Mouse (Mus musculus) G1E (cell line): Measurements from ENCODE around the gene Rabif. TPM values are rescaled to one million over a fixed set of nuclear protein-coding genes. Genes with fewer than 3 reads are reported as not detected.

Experiments
- ATAC-seq: 2 replicates; pipeline ENCODE4 v1.8.0; 2016; ENCODE audit warnings: mild to moderate bottlenecking; ENCODE audit not compliant: insufficient number of reproducible peaks, poor library complexity, low FRiP score, severe bottlenecking; ENCODE audit errors: extremely low read depth
- DNase-seq: peaks from one replicate; pipeline ENCODE4 v3.0.0; 2012; ENCODE audit warnings: low spot score
- H3K27me3 ChIP-seq: 2 replicates; pipeline ENCODE4 v1.6.1; 2012; ENCODE audit warnings: mild to moderate bottlenecking, low read length, inconsistent platforms; ENCODE audit not compliant: insufficient read depth
- H3K36me3 ChIP-seq: replicated peaks from 2 replicates; pipeline ENCODE3; 2012; ENCODE audit warnings: mild to moderate bottlenecking, inconsistent platforms
- H3K4me1 ChIP-seq: 2 replicates; pipeline ENCODE4 v1.6.1; 2012; ENCODE audit warnings: low read depth, low read length, inconsistent platforms, mixed read lengths; ENCODE audit not compliant: insufficient read depth
- H3K4me3 ChIP-seq: 2 replicates; pipeline ENCODE4 v1.5.1; 2012; ENCODE audit warnings: low read depth, mild to moderate bottlenecking, inconsistent platforms, low read length, moderate library complexity, mixed read lengths
- H3K9me3 ChIP-seq: replicated peaks from 2 replicates; pipeline ENCODE4 v1.6.1; 2012; ENCODE audit warnings: inconsistent platforms
- CTCF ChIP-seq: IDR thresholded peaks from 2 replicates; pipeline ENCODE4 v1.5.1; 2012; ENCODE audit warnings: low read depth, low read length, inconsistent platforms, mixed read lengths
- GATA1 ChIP-seq: IDR thresholded peaks from 2 replicates; pipeline ENCODE4 v1.6.1; 2012; ENCODE audit warnings: borderline replicate concordance, low read length, inconsistent platforms, mixed read lengths
- GATA2 ChIP-seq: IDR thresholded peaks from 2 replicates; pipeline ENCODE4 v1.6.1; 2012; ENCODE audit warnings: low read depth, low read length, inconsistent platforms, borderline replicate concordance
- POLR2AphosphoS5 ChIP-seq: IDR thresholded peaks from 2 replicates; pipeline ENCODE4 v1.6.1; 2012; ENCODE audit warnings: low read depth, low read length, inconsistent platforms; ENCODE audit not compliant: insufficient replicate concordance
- TAL1 ChIP-seq: conservative IDR thresholded peaks from 2 replicates; pipeline ENCODE4 v1.6.1; 2012; ENCODE audit warnings: low read depth, low read length, inconsistent platforms, mixed read lengths
- polyA plus RNA-seq: library from polyadenylated mRNA; stranded (reverse); fragments of >175 nt; gene quantifications from 2 replicates; pipeline ENCODE4 v1.2.3, GENCODE M21; 2012
- total RNA-seq, 2 experiments: library from RNA; stranded (forward) in 1 of 2; stranded (reverse) in 1 of 2; fragments of 200-1000 nt in 1 of 2; fragments of >200 nt in 1 of 2; fragmentation: Nextera tagmentation in 1 of 2; gene quantifications; 2 replicates each; pipeline ENCODE4 v1.2.3; 2014 to 2017

The Rabif gene
- total and polyA plus RNA-seq, 3 experiments, result 9.2 to 32.2 (median 24.7) TPM

DNA sequence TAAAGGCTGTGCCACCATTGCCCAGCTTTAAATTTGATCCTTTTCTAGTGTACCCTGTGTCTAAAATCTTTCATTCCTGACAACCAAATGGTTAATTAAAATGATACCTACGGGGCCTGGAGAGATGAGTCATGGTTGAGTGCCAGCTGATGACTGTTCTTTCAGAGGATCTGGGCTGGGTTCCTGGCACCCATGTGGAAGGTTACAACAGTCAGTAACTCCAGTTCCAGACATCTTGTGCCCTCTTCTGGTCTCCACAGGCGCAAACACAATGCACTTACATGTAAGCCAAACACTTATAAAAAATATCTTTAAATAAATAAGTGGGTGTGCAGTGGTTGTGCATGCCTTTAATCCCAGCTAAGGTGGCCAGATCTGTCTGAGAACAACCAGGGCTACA, 952 bp upstream of the Rabif start:
- peaks cover 61% of the 10 kb centered on the region for H3K36me3 ChIP-seq
- DNase-seq (no peak), ATAC-seq (no peak)
- TF ChIP-seq TAL1 (no peak), GATA1 (no peak), CTCF (no peak), GATA2 (no peak), POLR2AphosphoS5 (no peak)
- no peak overlapping the region; the same call in 1 of the 2 replicates for H3K4me3 ChIP-seq
- no peaks in the 10 kb centered on the region for H3K27me3 ChIP-seq
- peaks cover 32% of the 10 kb centered on the region for H3K4me1 ChIP-seq
- H3K9me3 ChIP-seq, result peaks cover 3% of the 10 kb centered on the region; the same call in 1 of the 2 replicates

DNA sequence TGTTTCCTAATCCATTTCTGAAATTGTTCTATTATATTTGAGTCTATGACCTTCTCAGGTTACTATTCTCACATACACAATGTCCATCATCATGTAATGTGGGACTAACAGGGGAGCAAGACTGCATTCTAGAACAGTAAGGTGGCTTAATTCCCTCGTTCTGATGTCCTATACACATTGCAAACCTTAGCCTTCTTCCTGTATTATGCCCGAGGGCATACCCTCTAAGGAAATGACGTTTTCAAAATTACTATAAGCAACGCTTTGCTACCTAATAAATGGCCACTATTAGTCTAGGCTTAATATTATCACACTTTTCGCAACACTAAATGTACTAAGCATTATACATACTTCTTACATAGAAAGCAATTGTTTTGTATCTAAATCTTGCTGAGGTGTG, 492 bp upstream of the Rabif start:
- ATAC-seq, result no peak
- no peak for TF ChIP-seq CTCF
- no peak for TF ChIP-seq TAL1
- no peak for TF ChIP-seq POLR2AphosphoS5
- H3K4me1 ChIP-seq, result peaks cover 34% of the 10 kb centered on the region

DNA sequence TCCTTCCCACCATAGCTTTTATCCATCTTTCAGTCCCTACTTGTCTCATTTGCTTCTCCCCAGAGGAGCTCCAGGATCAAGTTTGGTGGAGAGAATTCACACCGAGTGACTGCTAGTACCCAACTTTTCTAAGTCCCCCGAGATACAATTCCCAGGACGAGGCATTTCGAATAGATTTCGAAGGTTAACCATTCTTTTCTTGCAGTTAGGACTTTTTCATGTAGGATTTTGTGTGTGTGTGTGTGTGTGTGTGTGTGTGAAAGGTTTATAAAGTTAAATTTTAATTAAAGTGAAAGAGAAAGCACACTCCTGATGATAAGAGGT, 730 bp downstream of the Rabif start:
- Histone ChIP-seq H3K4me1 (peaks cover 40% of the 10 kb centered on the region), H3K9me3 (peaks cover 3% of the 10 kb centered on the region; the same call in 1 of the 2 replicates)

More for the DNA sequence above, 492 bp upstream of the Rabif start:
- DNase-seq, result no peak
- Histone ChIP-seq H3K4me3 (peak overlapping the region; percentile 81), H3K9me3 (peaks cover 3% of the 10 kb centered on the region; the same call in 1 of the 2 replicates), H3K27me3 (no peaks in the 10 kb centered on the region), H3K36me3 (peaks cover 61% of the 10 kb centered on the region)

DNA sequence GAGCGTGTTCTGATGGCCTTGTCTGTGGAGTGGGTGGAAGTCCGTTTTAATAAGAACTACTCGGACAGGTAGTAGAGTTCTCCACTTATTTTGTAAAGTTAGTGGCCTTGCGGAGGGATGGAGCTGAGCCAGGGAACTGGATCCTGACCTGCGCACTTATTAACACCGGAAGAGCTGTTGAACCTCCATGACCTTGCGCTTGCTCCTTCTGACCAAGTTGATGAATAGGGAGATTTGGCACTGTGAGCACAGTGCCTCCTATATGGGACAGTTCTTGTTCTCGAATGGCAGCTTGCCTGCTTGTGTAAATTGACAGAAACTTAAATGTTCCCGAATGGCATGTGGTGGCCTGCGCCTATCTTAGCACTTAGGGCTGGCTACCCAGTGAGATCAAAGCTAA, 1.5 kb downstream of the Rabif start:
- no peak for ATAC-seq
- H3K27me3 ChIP-seq, result no peaks in the 10 kb centered on the region
- peaks cover 3% of the 10 kb centered on the region; the same call in 1 of the 2 replicates for H3K9me3 ChIP-seq
- TF ChIP-seq GATA1 (no peak), GATA2 (no peak), CTCF (no peak), POLR2AphosphoS5 (no peak), TAL1 (no peak)
- no peak for DNase-seq
- H3K36me3 ChIP-seq, result peaks cover 57% of the 10 kb centered on the region
- H3K4me3 ChIP-seq, result peak overlapping the region; percentile 30; the same call in 1 of the 2 replicates
- H3K4me1 ChIP-seq, result peaks cover 42% of the 10 kb centered on the region

More for the DNA sequence above, 730 bp downstream of the Rabif start:
- ATAC-seq, result no peak
- H3K4me3 ChIP-seq, result peak overlapping the region; percentile 81
- H3K36me3 ChIP-seq, result peaks cover 58% of the 10 kb centered on the region
- TF ChIP-seq GATA2, result no peak
- no peak for TF ChIP-seq CTCF
- TF ChIP-seq TAL1, result no peak
- no peak for TF ChIP-seq GATA1
- no peak for TF ChIP-seq POLR2AphosphoS5
- DNase-seq, result no peak
- no peaks in the 10 kb centered on the region for H3K27me3 ChIP-seq

GRCm38 (mm10) chr1:134500916-134501315, 6.5 kb downstream of the Rabif start:
- H3K4me3 ChIP-seq, result no peak overlapping the region
- DNase-seq (no peak), ATAC-seq (no peak)
- H3K9me3 ChIP-seq, result no peaks in the 10 kb centered on the region
- TF ChIP-seq CTCF (no peak), GATA1 (no peak), TAL1 (no peak), GATA2 (no peak), POLR2AphosphoS5 (no peak)
- H3K4me1 ChIP-seq, result peaks cover 28% of the 10 kb centered on the region
- no peaks in the 10 kb centered on the region for H3K27me3 ChIP-seq
- peaks cover 84% of the 10 kb centered on the region for H3K36me3 ChIP-seq

DNA sequence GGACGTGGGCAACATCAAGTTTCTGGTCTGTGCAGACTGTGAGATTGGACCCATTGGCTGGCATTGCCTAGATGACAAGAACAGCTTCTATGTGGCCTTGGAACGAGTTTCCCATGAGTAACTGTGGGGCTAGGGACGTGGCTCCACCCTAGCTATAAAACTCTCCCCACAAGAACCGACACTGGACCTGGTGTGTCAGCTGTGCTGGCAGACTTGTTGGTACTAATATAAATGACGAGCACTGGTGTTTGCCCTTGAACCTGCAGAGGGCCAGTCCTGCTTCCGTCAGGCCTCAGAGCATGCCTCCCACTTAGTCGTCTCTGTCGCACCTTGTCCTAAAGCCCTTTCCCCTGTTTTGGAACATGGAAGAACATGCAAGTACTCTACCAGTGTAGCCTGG, 11.8 kb downstream of the Rabif start:
- Histone ChIP-seq H3K36me3 (peaks cover 82% of the 10 kb centered on the region), H3K9me3 (no peaks in the 10 kb centered on the region), H3K4me3 (no peak overlapping the region), H3K27me3 (no peaks in the 10 kb centered on the region), H3K4me1 (peaks cover 6% of the 10 kb centered on the region; the same call in 1 of the 2 replicates)
- ATAC-seq (no peak), DNase-seq (no peak)
- no peak for TF ChIP-seq CTCF
- no peak for TF ChIP-seq POLR2AphosphoS5
- no peak for TF ChIP-seq GATA2
- no peak for TF ChIP-seq GATA1
- TF ChIP-seq TAL1, result no peak
